Mouse (Mus musculus): ENCODE data around the gene Foxn3.

DNA sequence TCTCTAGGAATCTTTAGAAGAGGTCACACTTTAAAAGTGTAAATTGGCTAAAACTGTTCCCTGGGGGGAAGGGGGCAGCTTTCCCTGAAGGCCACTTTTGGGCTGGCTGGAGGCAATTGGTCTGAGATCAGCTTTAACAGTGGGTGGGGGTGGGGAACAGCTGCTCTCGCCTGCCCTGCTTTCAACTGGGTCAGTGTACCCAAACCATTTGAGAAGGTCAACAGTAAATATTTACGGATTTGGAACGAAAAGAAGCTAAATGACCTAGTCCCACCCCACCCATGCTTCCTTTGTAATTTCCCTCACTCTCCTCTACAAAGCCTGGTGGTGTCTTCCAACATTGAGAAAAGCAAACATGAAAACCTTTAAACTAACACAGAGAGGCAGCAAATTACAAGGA, 221.2 kb downstream of the Foxn3 start:
- TF ChIP-seq CTCF (IDR thresholded peaks at IDR 0.05; ENCODE audit: borderline replicate concordance, control insufficient read depth, extremely low read depth, insufficient read depth, low read length, poor library complexity) (no peak), POLR2A (IDR thresholded peaks at IDR 0.05; ENCODE audit: control insufficient read depth, extremely low read depth, insufficient read depth, low read length, poor library complexity) (no peak)

Measured in thymus, adult 2 months (tissue).